Mouse (Mus musculus) forelimb bud, embryonic 11.5 days (tissue): ENCODE results near the gene Cdkn1a.
"Not testable (repeated sequence)": the region's sequence is repeated elsewhere in the genome, so short reads cannot be mapped to it uniquely, and the experiment has no call there.

Experiments used
- DNase-seq: peaks from one replicate; pipeline ENCODE4 v3.0.0-alpha.2; 2012; ENCODE audit warnings: low read depth, low spot score

The Cdkn1a gene

DNA sequence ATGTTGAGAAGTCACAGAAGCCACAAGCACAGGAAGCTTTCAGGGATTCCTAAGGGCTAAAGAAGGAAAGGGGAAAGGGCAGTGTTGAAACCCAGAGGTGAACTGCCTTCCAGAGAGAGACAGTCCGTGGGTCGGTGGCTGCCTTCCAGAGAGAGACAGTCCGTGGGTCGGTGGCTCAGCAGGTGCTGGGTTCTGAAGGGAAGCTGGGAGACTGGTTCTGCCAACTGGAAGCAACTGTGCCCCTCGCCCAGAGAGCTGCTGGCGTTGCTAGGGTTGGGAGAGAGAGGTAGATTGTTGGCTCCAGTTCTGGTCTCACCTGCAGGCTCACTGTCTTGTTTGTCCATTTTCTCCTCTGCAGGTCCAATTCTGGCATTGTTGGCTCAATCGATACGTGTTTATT lies 32.3 kb upstream of the Cdkn1a start:
- no peak for DNase-seq

DNA sequence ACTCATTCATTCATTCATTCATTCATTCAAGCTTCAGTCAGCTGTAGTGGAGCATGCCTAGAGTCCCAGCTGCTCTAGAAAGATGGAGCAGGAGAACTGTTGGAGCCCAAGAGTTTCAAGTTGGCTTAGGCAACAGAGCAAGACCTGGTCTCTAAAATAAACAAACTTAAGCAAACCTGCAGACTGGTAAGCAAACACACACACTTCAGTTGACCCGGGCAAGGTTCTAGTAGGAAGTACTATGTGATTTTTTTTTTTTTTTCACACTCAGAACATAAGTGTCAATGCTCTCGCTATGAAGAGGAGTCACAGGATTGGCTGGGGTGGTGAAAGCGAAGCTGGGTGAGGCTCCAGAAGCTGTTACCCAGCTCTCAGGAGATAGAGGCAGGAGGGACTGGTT lies 31.2 kb upstream of the Cdkn1a start:
- no peak for DNase-seq

DNA sequence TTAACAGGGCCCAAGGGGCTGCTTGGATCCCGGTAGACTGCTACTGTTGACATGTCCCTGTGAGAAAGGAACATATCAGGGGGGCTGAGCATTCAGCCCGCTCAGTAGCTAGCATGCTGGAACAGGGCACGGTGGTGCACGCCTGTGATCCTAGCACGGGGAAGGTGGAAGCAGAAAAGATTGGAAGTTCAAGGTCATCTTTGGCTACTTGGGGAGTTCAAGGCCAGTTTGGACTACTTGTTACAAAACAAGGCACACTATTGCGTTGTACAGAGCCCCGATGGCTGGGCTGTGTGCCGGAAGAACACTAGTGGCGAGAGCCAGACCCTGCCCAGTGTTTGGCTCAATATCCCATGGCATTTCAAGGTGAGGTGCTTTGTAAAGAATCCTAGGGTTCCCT lies 29.8 kb upstream of the Cdkn1a start:
- DNase-seq: no peak

DNA sequence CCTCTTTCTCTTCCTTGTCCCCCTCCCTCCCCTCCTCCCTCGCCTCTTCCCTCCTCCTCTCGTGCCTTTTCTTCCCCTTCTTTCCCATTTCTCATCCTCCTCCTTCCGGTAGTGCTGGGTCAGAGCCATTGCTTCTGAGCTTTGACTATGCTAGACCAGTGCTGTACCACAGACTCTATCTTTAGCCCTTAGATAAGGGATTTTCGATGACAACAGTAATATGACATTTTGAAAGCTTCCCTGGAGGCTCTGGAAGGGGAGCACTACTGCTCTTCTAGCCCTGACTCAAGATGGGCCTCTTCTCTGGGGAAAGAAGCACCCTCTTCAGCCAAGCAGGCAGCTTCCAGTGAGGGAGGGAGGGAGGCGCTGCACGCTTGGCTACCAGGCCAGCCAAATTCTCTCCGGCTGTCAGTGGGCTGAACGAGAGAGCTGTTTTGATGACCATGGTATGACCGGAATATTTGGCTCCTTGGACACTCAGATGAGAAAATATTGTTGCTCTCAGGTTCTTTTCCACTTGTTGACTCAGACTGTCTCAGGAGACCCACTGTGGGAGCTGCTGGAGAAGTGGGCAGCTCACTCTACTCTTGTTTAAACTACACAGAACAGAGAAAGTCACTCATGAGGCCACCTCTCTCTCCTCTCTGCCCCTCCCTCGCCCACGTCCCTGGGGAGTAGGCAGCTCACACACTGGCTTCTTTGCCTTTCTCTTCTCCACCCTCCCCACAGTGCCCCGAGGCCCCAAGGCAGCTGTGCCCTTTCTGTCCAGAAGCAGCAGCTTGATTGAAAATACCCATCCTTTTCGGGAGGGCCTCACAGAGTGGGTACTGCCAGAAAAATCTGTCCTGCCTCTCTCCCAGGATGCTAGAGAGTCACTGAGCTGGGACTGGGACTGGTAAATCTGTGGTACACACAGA lies 28.4 kb upstream of the Cdkn1a start:
- no peak for DNase-seq

DNA sequence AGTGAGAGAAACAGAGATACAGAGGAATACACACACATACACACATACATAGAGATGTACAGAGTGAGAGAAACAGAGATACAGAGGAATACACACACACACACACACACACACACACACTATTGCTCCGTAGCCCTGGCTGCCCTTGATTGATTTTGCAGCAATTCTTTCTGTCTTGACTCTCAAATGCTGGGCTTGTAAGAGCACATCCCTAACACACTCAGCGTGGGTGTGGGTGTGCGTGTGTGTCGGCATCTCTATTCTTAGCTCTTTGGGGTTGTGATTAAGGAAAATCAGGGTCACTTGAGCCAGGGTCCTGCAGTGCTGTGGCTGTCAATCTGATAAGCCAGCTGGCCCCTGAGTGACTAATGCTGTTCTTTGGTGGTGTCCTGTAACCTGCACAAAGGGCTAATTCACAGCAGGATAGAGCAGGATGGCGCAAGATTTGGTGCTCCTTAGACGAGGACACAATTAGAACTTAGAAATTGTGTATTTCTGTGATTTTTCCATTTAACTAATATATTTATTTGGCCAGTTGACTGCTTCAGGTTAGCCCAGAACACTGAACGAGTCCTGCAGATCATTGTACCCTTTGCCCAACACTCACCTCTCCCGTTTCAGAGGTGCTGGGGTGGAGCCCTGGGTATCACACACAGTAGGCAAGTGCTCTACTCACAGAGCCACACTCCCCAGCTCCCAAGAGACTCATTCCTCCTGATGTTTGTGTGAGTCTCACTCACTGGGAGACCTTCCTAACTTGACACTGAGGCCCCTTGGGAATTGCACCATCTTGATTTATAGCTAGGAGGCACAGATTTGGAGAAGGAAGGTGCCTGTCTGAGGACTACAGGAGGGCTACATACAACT lies 27.4 kb upstream of the Cdkn1a start:
- no peak for DNase-seq

DNA sequence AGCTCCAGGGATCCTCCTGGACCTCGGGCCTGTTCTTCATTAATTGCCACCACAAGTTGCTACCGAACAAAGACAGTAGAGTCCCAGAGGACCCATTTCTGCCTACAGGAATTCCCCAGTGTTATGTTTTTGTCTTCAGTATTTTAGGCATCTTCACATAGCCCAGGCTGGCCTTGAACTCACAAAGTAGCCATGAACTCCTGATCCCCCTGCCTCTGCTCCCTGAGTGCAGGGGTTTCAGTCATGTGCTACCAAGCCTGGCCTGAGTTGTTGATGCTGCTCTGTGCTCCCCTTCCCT lies 26.8 kb upstream of the Cdkn1a start:
- no peak for DNase-seq

DNA sequence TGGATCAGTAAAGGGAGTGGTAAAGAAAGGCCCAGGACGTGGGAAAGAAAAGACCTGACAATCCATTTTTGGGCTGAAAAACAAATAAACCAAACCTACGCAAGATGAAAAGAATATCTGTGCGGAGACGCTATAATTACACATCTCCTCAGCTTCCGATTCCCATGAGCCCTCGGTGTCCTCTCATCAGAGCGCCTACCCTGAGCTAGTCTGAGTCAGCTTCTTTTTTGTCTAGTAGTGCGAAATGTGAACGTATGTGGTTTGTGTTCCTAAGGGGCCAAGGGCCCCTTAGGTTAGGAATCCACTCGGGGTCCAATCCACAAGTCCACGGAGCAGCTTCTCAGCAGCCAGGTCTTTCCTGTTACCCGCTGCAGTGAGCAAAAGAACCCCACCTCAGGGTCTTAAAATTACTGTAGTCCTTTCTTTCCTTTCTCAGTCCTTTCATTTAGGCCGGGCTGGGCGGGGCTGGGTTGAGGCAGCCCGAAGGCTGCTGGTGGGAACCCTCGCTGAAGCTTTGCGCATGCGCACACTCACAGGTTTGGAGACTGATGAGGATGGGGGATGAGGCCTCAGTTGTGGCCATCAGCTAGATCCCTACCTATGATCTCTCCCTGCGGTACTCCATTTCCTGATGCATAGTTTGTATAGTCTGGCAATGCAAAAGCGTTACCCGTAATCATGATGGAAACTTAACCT lies 25.4 kb upstream of the Cdkn1a start:
- DNase-seq: no peak

DNA sequence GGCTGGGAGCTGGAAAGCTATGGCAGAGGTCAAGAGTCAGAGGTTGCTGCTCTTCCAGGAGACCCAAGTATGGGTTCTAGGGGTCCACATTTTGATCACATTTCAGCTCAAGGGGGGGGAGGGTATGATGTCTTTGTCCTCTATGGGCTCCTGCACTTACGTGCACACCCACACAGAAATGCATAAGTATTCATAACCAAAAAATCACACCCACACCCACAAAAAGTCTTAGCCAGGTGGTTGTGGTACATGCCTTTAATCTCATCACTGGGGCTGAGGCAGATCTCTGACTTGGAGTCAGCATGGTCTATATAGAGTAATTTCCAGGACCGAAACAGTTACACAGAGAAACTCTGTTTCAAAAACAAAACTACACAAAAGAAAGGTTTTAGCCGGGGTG lies 24.8 kb upstream of the Cdkn1a start:
- no peak for DNase-seq

DNA sequence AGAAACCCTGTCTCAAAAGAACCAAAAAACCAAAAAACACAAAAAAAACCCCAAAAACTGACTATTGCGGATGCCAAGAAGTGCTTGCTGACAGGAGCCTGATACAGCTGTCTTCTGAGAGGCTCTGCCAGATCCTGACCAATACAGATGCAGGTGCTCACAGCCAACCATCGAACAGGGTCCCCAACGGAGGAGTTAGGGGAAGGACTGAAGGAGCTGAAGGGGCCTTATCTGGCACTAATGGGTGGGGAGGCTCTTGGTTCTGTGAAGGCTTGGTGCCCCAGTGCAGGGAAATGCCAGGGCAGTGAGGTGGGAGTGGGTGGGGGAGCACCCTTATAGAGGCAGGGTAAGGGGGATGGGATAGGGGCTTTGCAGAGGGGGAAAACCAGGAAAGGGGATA lies 23.4 kb upstream of the Cdkn1a start:
- not testable (repeated sequence) for DNase-seq

DNA sequence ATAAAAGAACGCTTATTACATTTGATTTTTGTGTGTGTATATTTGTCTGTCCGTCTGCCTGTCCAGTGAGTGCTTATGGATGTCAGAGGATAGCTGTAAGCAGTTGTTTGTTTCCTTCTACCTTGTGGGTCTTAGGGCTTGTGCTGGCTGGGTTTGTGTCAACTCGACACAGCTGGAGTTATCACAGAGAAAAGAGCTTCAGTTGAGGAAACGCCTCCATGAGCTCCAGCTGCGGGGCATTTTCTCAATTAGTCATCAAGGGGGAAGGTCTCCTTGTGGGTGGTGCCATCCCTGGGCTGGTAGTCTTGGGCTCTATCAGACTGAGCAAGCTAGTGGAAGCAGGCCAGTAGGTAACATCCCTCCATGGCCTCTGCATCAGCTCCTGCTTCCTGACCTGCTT lies 22.9 kb upstream of the Cdkn1a start:
- DNase-seq: no peak

DNA sequence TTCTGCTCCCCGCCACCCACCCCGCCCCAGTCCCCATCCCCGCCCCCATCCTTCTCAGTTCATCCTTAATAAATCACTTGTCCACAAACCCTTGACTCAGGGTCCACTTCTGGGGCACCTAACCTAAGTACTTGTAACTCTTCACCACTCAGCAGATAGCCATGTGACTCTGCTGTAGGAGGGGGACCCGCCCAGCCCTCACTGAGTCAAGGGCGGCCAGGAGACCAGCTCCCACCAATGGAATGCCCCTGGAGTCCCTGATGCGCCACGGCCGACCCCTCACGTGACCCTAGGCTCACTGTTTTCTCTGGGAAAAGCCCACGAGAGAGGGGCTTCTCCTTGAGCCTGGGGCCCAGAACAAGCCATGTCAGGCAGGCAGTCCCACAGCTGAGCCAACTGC lies 21.7 kb upstream of the Cdkn1a start:
- DNase-seq: no peak

DNA sequence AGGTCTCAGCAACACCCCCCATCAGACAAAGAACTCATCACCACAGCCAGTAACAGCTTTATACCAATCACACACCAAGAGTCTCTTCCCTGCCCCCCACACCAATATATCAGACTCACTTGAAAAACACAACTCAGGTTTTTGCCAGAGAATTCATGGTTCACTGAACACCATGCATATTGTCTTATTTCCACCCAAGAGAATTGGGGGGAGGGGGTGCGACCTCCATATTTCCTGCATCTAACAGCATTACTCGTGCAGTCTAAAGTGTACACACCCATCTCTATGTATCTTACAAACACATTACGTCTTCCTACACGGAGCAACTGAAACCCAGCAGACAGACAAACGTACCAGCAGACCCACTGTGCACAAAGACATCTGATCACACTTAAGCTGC lies 19.0 kb upstream of the Cdkn1a start:
- DNase-seq: no peak

DNA sequence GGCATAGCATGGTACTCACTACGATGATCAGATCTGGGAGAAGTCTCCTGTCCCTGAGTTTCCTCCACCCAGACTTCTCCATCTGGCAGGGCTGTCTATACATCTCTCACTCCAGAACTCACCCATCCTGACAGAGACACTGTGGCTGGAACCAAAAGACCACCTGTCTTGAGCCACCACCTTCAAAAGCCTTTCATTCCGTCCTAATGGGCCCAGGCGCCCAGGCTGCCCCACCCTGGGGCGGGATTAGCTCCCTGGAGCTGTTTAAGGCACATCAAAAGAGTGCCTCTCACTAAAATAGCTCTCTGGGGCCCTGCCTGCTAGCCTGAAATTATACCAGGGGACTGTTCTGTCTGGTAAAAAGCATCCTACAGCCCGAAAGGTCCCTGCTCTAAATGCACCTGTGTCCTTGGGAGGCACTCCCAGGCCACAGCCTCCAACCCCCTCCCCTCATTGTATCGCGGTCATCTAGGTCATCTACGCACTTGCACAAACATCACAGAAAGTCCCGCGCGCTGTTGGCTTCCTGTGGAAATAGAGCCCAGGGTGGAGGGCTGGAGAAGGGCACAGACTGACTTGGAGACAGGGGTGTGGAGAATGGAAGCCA lies 18.0 kb upstream of the Cdkn1a start:
- no peak for DNase-seq

DNA sequence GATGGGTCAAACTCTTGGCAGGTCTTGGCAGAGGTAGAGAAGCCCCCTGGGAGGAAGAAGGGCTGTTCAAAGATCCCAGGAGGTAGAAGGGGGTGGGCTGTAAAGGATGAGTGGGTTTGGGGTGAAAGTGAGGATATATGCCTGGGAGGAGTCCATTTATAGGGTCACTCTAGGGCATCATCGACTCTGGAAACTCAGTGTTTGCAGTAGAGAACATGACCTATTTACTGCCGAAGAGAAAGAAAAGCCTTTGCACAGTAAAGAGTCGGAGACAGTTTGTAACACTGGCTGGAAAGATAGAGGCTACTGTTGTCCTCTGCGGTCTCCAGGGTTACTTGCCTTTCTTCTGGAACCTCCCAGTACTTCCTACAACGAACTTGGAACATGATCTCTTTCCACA lies 17.5 kb upstream of the Cdkn1a start:
- DNase-seq: no peak

DNA sequence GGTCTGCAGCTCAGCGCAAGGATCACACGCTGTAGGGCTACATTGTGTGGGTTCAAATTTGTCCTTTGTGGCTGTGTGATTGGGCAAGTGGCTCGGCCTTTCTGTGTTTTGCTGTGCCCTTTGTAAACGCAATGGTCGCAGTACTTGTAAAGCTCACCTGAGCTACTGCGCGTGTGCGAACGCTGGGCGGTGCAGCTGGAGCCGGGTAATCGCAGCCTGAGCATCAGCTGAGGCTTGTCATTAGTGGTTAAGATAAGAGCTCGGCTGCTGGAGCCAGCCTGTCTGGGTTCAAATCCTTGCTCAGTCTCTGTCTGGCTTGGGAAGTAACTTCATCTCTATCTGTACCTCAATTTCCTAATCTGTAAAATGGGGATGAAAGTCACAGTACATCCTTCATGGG lies 16.7 kb upstream of the Cdkn1a start:
- no peak for DNase-seq

DNA sequence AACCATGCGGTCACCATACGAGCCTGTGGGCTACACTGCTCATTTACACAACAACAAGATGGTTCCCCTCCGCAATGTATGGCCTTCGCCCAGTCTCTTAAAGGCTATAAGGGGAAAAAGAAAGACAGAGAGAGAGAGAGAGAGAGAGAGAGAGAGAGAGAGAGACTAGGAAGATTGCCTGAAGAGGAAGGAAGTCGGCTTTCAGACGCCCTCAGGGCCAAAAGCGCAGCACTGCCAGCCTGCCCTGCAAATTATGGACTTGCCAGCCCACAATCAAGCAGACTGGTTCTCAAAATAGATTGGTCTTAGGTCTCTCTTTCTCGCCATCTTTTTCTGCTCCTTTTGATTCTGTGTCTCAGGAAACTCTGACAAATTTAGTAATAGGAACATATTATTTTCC lies 14.5 kb upstream of the Cdkn1a start:
- no peak for DNase-seq

DNA sequence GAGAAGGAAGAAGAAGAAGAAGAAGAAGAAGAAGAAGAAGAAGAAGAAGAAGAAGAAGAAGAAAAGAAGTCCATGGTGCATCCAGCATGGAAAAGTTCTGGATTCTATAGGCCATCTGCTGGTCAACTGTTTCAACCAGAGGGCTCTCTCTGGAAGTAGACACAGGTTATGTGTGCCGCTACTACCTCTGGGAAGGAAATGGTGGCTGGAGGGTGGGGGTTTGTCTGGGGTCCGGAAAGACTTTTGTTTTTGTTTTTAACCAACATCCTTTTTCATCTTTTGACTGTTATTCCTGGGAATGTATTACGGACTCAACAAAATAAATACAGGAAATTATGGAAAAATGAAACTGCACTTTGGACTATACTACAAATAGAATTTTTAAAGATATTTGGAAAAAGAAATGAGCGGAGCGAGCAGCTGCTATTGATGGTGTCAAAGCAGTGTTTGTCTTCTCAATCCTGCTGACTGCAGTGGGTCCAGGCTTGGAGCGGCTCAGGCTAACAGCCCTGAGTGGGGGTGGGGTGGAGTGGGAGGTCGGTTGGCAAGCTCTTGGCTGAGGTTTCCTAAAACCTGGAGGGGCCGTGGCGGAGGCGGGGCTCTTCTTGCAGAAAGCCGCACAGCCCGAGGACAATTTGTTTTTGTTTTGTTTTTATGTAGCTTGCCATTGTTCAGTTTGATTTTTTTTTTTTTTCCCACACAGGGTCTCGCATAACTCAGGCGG lies 12.8 kb upstream of the Cdkn1a start:
- no peak for DNase-seq

DNA sequence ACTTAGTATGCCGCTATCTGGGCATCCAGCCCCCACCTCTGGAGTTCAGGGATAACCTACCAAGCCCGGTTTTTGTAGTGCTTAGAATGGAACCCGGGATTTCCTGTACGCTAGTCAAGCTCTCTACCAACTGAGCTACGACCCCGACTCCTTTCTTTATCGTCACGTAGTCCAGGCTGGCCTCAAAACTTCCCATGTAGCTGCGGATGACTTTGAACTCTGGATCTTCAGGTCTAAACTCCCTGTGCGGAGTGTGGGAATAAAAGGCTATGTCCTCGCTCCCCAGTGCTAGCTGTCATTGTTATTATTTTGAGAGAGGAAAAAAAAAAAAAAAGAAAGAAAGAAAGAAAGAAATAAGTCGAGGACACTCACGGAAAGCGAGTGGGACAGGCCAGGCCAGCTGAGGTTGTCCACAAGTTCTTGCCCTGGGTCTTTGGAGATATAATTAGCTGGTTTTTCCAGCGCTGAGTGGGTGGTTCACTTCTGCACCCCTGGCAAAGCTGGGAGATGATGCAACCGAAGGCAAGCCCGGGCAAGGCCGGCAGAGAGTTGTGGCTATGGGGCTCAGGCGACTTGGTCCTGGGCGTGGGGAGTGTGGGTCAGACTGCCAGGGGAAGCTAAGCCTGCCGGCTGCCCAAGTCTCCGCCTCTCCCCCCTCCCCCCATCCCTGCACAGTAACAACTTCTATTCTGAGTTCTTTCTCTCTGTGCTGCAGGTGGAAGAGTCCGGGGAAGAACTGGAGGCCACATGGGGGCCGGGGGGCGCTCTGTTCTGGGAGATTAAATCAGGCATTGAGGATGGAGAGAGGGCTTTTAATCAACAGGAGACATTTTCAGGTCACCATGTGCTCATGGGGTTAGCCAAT lies 12.0 kb upstream of the Cdkn1a start:
- no peak for DNase-seq

DNA sequence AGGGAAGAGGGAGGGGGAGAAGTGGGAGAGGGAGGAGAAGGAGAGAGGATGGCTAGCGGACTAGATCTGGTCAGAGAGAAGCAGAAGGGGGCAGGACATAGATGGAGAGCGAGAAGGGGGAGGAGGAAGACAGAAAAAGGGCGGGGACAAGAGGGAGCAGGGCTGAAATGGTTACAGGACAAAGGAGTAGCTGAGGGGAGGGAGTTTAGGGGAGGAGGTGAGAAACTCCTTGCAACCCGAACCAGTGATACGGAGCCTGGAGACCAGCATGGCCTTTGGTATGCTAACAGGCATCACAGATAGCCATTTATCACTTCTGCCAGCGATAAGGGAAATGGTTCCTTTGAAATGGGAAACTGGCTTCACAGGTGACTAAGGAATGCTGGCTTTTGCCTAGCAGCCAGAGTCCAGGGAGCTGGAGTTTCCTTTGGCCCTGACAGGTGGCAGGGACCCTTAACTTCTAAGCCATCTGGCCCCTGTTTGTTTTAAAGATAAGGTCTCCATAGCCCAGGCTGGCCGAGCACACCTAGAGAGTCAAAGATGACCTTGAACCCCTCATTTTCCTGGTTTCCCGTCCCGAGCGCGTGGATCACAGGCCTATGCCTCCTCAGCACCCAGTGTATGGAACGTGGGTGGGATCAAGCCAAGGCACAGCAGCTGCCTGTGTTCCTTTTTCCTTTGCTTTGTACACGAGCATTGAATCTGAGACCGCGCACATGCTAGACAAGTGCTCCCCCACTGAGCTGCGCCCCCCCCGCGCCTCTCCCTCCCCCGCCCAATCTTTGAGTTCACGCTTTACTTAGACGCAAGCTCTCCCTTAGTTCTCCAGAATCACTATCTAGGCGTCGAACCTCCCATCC lies 9.8 kb upstream of the Cdkn1a start:
- no peak for DNase-seq
